In the genomic region with DNA sequence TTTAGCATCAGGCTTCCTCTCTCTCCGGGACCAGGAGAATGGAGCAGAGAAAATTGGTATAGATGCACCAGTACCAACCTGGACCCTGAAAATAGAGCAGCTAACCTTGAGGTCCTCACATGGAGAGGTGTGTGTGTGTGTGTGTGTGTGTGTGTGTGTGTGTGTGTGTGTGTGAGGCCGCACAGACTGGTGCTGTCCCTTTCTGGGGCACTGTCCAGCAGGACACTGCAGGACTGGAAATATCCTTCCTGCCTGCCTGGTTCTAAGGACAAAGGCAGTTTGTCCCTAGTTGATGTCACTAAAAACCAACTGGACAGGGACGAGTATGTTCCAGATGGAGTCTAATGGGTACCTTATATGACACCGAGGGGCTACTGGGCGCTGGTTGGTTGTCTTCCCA, we compare ENCODE assay signal across 16 mouse cellular contexts. TPM values are rescaled to one million over a fixed set of nuclear protein-coding genes. Genes with fewer than 3 reads are reported as not detected.
A peak's percentile ranks its signal among the peaks of the same experiment; 100 is the strongest.
DNase-seq lines count a peak whose midpoint lies in the region; TF ChIP-seq lines count a peak whose summit lies in the region.
"Had no signal": no experiment of that assay in that cellular context is flagged by ENCODE, and none has a peak within 500 bp of the region (broad histone marks: within the 10 kb centered on the region; RNA-seq: fewer than 3 reads in every experiment).

No protein-coding gene starts in this region.

- no peaks in the 10 kb centered on the region for H3K79me2 ChIP-seq in myocyte (ENCODE audit: control insufficient read depth, insufficient read depth)

- TF ChIP-seq POLR2A in myocyte (IDR thresholded peaks at IDR 0.05; ENCODE audit: insufficient read length, low read depth), result no peak

- H3ac ChIP-seq in myocyte (ENCODE audit: control insufficient read depth, insufficient read length), result no peak overlapping the region

- no peaks in the 10 kb centered on the region for H3K9me3 ChIP-seq in embryonic facial prominence, embryonic 10.5 days
- H3K9me3 ChIP-seq: embryonic facial prominence, embryonic 12.5 days; embryonic facial prominence, embryonic 15.5 days; G1E; heart, embryonic 10.5 days; heart, embryonic 13.5 days had no signal

- WGBS in embryonic facial prominence, embryonic 10.5 days, result 76% methylated on average over 5 of the region's 5 CpGs

- no peaks in the 10 kb centered on the region for H3K27me3 ChIP-seq in myocyte (ENCODE audit: control insufficient read depth, insufficient read depth, insufficient read length)
- no peaks in the 10 kb centered on the region for H3K27me3 ChIP-seq in embryonic facial prominence, embryonic 10.5 days (replicated peaks; ENCODE audit: low read depth, poor library complexity, severe bottlenecking)
- H3K27me3 ChIP-seq: CH12.LX; embryonic facial prominence, embryonic 12.5 days; embryonic facial prominence, embryonic 15.5 days; heart, embryonic 13.5 days; Patski had no signal

- peaks cover 9% of the 10 kb centered on the region for H3K4me1 ChIP-seq in embryonic facial prominence, embryonic 10.5 days
- H3K4me1 ChIP-seq: embryonic facial prominence, embryonic 12.5 days had no signal

- no peak overlapping the region for H3K4me2 ChIP-seq in myocyte (ENCODE audit: low read depth)
- H3K4me2 ChIP-seq: embryonic facial prominence, embryonic 12.5 days; embryonic facial prominence, embryonic 15.5 days; heart, embryonic 13.5 days; hindbrain, embryonic 14.5 days had no signal

- H3K36me3 ChIP-seq in myocyte (ENCODE audit: control insufficient read depth, insufficient read depth), result peaks cover 4% of the 10 kb centered on the region
- H3K36me3 ChIP-seq in embryonic facial prominence, embryonic 10.5 days (replicated peaks), result peaks cover 49% of the 10 kb centered on the region

- peak; percentile 44 for DNase-seq in cerebellum, adult 11-12 months
- no peak for DNase-seq in cerebellum, adult 18-20 months
- peak; percentile 44 to 53 for DNase-seq in cerebellum, postnatal 14 days
- no peak for DNase-seq in cerebellum, adult 11 months
- DNase-seq in brain, adult 2 months (ENCODE audit: low read depth, low spot score), result peak; percentile 47
- DNase-seq in embryonic facial prominence, embryonic 10.5 days (ENCODE audit: low spot score), result no peak

- H3K27ac ChIP-seq in embryonic facial prominence, embryonic 10.5 days (replicated peaks), result no peak overlapping the region
- H3K27ac ChIP-seq: embryonic facial prominence, embryonic 12.5 days; embryonic facial prominence, embryonic 15.5 days; heart, adult 2 months; heart, embryonic 10.5 days; heart, embryonic 13.5 days; hindbrain, embryonic 14.5 days had no signal

- H3K4me3 ChIP-seq in myocyte, result no peak overlapping the region
- H3K4me3 ChIP-seq in embryonic facial prominence, embryonic 10.5 days, result no peak overlapping the region
- H3K4me3 ChIP-seq: embryonic facial prominence, embryonic 12.5 days; embryonic facial prominence, embryonic 15.5 days; heart, adult 2 months; heart, embryonic 10.5 days; heart, embryonic 13.5 days had no signal

TF ChIP-seq in myocyte, 11 proteins besides CTCF, POLR2A, EP300 and RAD21:
- TF ChIP-seq MAX (IDR thresholded peaks at IDR 0.05; ENCODE audit: low read depth) (no peak), E2F4 (IDR thresholded peaks at IDR 0.05; ENCODE audit: insufficient read depth) (no peak), REST (IDR thresholded peaks at IDR 0.05; ENCODE audit: insufficient read depth, insufficient read length) (no peak), POLR2AphosphoS2 (IDR thresholded peaks at IDR 0.05; ENCODE audit: insufficient read length, low read depth) (peak; percentile 17), SRF (IDR thresholded peaks at IDR 0.05; ENCODE audit: control insufficient read depth, insufficient read length, low read depth) (no peak), USF1 (IDR thresholded peaks at IDR 0.05; ENCODE audit: low read depth) (no peak)
TF ChIP-seq in myocyte: peak in this region for 1.

RNA-seq across cellular contexts. Expression of a gene that starts 41.9 kb away (rescaled TPM):
- 38.5 TPM for polyA plus RNA-seq in myocyte (2012; fragmentation: generic; extraction: Trizol)
- 16.6 and 17.0 TPM in 2 replicates for polyA plus RNA-seq in embryonic facial prominence, embryonic 10.5 days (2016; fragmentation: Nextera tagmentation; extraction: Ambion mirVana)

RNA-seq across cellular contexts. Expression of a gene that starts 41.9 kb away (rescaled TPM):
- polyA plus RNA-seq in myocyte (2012; fragmentation: generic; extraction: Trizol), result 27.9 TPM
- polyA plus RNA-seq in embryonic facial prominence, embryonic 10.5 days (2016; fragmentation: Nextera tagmentation; extraction: Ambion mirVana), result 54.3 and 57.4 TPM in 2 replicates

RNA-seq across cellular contexts. Expression of a gene that starts 56.2 kb away (rescaled TPM):
- 42.7 TPM for polyA plus RNA-seq in myocyte (2012; fragmentation: generic; extraction: Trizol)
- 81.6 and 85.6 TPM in 2 replicates for polyA plus RNA-seq in embryonic facial prominence, embryonic 10.5 days (2016; fragmentation: Nextera tagmentation; extraction: Ambion mirVana)

Comparison
In these comparisons a context has a peak if more than half of its experiments do, and no peak if none do; other contexts are left out.
1. DNase-seq: peak in cerebellum, adult 11-12 months (single experiment), cerebellum, postnatal 14 days (2 of 2) and brain, adult 2 months (single experiment); none in cerebellum, adult 18-20 months (0 of 2), cerebellum, adult 11 months (single experiment) and embryonic facial prominence, embryonic 10.5 days (single experiment).